Mouse (Mus musculus) spleen, adult 18-20 months (tissue): Measurements from ENCODE around the gene Diablo.
"Not testable (repeated sequence)": the region's sequence is repeated elsewhere in the genome, so short reads cannot be mapped to it uniquely, and the experiment has no call there.

Experiments used
- DNase-seq, 2 experiments: peaks; one replicate each; pipeline ENCODE4 v3.0.0; 2022; ENCODE audit warnings: mixed read lengths in 2 of 2

The Diablo gene

DNA sequence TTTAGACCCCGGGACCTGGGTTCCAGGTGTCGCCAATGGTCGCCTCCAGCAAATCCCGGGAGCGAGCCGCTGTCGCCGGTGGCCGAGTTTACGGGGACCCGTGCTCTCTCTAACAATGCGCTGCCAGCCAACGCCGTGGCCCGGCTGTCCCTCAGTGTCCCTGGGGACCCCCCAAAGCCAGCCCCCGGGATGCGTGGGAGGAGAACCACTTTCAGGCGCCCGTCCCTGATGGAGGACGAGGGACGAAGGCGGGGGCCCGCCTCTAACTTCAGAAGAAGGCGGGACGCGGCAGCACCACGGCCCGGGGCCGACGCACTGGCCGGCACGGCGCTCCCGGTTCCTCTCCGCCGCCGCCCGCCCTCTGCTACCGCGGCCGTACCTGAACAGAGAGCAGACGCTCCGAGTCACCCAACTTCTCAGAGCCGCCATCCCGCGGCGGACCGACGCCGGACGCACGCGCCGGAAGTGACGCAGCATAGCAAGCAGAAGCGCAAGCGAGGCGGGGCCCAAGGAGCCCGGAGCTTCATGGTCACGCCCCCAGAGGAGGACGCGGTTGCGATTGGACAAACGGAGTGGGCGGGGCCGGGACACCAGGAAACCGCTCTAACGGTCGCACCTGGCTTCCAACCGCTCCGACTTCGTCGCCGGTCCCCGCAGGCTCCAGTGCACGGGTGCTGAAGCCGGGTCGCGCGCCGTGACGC lies at the start of gene Diablo:
Gene Diablo (minus strand): TSS at position 485 of the 701 bp plus-strand sequence.
- DNase-seq, result peak; percentile 97 to 99

DNA sequence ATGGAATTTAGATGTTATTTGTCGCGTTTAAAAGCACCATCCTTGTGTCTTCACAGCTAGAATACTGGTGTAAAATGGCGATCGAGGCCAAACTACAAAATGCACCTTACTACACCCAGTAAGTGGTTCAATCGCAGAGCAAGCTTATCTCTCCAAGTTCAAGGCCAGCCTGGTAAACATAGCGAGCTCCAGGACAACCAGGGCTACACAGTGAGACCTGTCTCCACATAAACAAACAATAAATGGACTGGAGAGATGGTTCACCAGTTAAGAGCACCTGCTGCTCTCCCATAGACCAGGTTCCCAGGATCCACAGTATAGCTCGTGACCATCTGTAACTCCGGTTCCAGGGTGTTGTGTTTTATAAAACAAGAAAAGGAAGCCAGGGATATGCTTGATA lies 49.4 kb upstream of the Diablo start:
- no peak for DNase-seq

DNA sequence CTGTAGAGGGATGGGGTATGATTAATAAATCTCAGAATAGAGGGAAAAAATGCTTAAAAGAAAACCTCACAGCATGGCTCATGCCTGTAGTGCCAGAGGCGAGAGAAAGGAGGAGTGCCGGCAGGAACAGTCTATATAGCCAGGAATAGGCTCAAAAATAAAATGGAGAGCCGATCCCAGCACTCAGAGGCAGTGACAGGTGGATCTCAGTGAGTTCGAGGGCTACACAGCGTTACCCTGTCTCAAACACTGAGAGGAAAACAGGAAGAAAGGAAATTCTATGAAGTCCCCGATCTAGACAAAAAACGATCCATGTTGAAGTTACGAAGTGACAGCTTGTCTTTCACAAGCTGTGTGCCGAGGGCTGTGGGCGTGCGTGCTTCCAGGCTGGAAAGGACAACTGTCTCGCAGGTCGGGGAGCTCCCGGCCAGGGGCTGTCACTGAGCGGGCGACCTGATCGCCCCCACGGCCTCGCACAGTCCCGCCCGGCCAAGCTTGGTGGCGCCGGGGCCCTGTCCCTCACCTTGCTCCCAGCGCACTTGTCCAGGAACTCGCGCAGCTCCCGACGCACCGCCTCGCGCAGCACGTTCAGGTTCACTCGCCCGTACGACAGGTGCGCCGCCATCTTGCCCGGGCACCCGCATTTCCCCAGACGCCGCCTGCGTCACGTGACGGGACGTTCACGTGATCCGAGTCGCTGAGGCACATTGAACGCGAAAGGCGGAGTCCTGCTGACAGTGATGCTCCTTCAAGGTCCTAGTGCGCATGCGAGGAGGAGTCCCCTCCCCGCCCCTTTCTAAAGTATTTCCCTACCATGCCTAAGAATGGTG lies 48.6 kb upstream of the Diablo start, which contains the start of gene Vps33a:
Gene Vps33a (minus strand): TSS at position 682 of the 830 bp plus-strand sequence.
- peak; percentile 96 to 97 for DNase-seq

- no peak for DNase-seq
Measured at GRCm38 (mm10) chr5:123561128-123561527, 37.2 kb upstream of the Diablo start.

DNA sequence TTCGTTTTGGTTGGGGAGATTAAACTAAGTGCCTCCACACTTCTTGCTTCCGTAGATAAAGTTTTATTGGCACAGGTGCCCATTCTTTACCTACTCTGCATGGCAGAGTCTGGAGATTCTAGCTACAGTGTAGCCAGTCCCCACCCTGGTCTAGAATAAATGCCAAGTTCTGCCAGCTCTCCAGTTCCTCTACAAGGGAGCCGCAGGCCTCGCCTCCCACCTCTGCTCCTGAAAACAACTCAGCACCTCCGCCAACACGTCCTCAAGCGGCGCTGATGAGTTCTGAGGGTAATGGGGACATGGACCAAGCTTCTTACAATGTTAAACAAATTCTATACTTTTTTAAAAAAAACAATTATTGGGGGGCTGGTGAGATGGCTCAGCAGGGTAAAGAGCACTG lies 35.6 kb upstream of the Diablo start:
- no peak for DNase-seq

DNA sequence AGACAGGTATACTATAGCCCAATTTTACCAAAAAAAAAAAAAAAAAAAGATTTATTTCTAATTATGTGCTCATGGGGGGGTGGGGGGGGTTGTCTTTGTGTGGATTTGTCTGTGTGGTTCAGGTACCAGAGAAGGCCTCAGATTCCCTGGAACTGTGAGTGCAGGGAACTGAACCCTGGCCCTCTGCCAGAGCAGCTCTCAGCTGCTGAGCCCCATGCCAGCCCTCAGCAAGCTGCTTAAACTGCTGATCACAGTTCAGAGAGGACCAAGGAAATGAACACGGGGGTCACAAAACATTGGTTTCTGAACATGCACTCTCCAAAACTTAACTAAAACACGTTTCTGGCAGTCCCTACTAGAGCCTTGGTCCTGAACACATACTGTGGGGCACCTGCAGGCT lies 32.5 kb upstream of the Diablo start:
- no peak for DNase-seq

GRCm38 (mm10) chr5:123555693-123556092 lies 31.7 kb upstream of the Diablo start:
- DNase-seq, result no peak

DNA sequence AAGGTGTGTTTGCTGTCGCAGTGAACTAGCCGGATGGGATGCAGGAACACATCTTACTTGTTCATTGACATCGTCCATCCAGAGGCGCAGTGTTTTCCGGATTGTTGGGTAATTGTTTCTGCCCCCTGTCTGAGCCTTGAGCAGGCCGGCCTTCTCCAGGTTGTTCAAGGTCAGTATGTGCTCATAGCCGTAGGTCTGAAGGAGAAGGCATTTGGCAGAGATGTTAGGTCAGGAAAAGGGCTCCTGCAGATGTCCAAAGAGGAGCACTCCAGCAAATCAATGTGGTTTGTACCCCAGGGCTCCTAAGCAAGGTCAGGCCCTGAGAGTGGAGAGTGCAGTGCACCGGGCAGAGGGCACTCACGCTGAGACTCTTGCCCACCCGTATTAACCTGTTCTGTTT lies 9.8 kb upstream of the Diablo start:
- DNase-seq, result no peak

GRCm38 (mm10) chr5:123530056-123530455 lies 6.1 kb upstream of the Diablo start:
- DNase-seq, result no peak

DNA sequence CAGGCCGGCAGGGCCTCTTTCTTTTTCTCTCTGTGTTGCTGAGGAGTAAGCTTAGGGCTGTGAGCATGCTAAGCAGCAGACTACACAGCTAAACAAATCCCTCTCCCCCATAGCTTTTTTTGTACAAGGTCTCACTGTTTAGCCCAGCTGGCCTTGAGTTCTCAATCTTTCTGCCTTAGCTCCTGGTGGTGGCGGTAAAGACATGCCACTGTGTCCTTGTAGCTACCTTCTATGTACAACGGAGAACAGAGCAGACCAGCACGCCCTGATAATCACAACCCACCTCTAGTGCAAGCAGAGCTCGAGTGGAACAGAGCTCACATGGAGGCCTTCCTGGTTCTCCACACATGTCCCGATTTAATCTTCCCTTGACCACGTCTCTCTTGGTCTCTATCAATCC lies 4.7 kb upstream of the Diablo start:
- DNase-seq, result no peak

GRCm38 (mm10) chr5:123525916-123526495 lies 2.0 kb upstream of the Diablo start:
- DNase-seq, result no peak

- no peak for DNase-seq
Measured at GRCm38 (mm10) chr5:123525281-123525680, 1.3 kb upstream of the Diablo start, which contains the start of gene Gm49027. Gm49027 (minus strand) TSS chr5:123525488.

DNA sequence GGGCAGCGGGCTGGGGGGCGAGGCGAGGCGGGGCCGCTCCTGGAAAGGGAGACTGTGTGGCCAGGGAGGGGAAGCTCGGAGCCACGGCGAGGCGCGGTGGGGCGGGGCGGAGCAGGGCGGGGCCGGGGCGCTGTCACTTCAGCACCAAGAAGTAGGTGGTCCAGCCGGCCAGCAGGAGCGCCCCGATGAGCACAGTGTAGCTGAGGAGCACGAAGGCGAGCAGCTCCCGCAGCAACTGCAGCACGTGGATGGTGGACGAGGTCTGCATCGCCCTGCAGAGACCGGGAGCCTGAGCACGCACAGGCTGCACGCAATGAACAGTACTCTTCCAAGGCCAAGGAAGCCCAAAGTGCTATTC lies 396 bp upstream of the Diablo start:
- no peak for DNase-seq

DNA sequence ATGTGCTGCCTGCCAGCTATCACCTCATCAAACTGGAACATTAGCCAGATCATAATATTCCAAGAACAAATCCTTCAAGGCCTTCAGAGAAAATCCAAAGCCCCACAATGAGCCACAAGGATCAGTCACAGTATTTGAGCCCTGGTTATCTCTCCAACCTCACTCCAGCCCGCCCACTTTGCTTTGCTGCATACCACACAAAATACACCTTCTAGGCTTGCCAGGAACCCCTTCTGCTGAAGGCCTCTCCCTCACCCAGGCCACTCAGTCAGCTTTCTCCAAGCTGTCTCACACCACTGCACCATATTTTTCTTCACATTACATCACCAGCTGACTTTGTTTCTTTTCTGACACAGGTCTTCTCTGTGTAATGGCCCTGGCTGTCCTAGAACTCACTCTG lies 1.8 kb downstream of the Diablo start:
- no peak for DNase-seq

DNA sequence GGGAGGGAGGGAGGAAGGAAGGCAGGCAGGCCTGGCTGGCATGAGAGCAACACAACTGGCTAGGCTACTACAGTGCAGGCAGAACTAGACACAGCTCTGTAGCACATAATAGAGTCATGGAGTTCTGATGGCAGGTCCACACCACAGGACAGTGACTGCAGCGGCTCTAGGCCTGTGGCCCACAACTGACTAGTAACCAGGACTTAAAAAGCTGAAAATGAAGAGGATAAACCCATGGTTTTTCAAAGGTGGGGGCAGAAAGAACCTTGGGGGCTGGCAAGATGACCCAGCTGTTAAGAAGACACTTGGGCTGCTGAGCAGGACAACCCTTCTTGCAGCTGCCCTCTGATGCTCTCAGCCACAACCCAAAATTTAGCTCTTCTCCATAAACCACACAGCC lies 2.4 kb downstream of the Diablo start:
- no peak for DNase-seq

DNA sequence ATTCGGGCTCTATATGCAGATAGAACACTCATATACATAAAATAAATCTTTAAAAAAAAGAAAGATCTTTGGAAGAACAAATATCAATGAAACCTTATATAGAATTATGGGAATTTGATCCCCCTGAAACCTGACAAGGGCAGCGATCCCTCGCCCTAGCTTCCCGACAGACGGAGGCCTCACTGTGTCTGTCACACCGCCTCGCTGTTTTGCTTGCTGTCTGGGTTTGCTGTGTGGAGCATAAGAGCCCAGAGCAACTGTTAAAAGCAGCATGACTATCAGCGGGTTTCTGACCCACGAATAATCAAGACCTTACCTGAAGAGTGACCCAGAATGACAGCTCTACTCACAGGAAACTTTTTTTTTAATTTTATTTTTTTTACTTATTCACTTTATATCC lies 3.3 kb downstream of the Diablo start:
- DNase-seq, result no peak

GRCm38 (mm10) chr5:123514871-123515270 lies 9.1 kb downstream of the Diablo start:
- DNase-seq, result no peak

- no peak for DNase-seq
Measured at GRCm38 (mm10) chr5:123512102-123512501, 11.9 kb downstream of the Diablo start.

DNA sequence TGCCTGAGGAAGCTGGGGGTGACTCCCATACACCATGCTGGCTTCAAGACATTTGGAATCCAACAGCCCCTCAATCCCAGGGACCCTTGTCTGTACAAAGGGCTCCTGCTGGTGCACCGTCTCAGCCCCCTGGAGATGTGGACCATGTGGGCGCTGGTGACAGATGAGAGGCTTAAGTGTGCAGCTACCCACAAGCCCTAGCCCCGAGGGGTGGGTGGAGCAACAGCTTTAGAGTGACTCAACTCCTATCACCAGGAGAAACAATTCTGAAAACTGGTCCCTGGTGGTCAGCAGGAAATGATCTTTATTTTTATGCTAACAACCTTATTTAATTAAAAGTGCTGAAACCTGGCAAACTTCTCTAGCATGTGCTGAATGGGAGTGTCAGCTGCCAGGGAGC lies 12.6 kb downstream of the Diablo start:
- not testable (repeated sequence) for DNase-seq

GRCm38 (mm10) chr5:123510160-123510559 lies 13.8 kb downstream of the Diablo start, which contains the start of gene B3gnt4:
B3gnt4 (plus strand) TSS chr5:123510460.
- DNase-seq, result no peak

GRCm38 (mm10) chr5:123508921-123509320 lies 15.1 kb downstream of the Diablo start:
- no peak for DNase-seq

- DNase-seq, result peak; percentile 56 to 71
Measured at GRCm38 (mm10) chr5:123507936-123508723, 15.8 kb downstream of the Diablo start.

DNA sequence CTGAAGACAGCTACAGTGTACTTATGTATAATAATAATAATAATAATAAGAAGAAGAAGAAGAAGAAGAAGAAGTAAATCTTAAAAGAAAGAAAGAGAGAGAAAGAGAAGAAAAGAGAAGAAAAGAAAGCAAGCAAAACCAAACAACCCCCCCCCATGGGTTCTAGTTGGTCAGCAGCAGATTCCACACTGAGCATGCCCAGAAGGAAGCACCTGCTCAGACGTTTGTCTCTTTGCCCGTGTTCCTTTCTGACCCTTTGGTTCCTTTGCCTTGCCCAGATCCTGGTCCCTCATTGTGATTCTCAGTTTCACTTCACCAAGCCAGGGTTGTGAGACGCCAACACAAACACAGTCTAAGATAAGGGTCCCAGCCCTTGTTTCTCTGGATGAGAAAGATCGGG lies 22.0 kb downstream of the Diablo start:
- no peak for DNase-seq
